Mouse (Mus musculus) lung, adult 2 months (tissue): ENCODE results near the gene Cpeb3.

Source experiments
- CTCF ChIP-seq: fragments of 200-500 bp; IDR thresholded peaks from 2 replicates; pipeline ENCODE4 v1.5.1; 2011; ENCODE audit warnings: mild to moderate bottlenecking, low read length, control low read depth; ENCODE audit not compliant: insufficient read depth
- POLR2A ChIP-seq: fragments of 200-500 bp; IDR thresholded peaks from 2 replicates; pipeline ENCODE4 v1.6.1; 2011; ENCODE audit warnings: low read depth, mild to moderate bottlenecking, control low read depth, low read length, borderline replicate concordance; ENCODE audit errors: extremely low read depth

DNA sequence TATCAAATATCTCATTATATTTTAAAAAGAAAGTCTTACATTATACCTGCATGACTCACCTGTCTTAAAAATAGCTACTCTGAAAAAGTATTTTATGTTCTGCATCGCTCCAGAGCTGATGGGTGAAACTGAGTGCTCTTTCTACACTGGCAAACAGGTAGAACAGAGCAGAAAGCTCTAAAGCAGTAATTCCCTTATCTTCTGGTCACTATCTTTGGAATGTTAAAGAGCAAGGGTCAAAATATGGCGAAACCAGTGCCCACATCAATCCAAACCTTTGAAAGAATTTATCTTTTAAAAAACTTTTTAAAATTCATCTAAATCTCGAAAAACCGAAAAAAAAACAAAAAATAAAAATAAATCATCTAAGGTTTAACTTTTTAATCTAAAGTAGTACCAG is 52.4 kb downstream of the Cpeb3 start:
- TF ChIP-seq CTCF (no peak), POLR2A (no peak)
